Mouse (Mus musculus): ENCODE results near the gene Gcn1l1.

DNA sequence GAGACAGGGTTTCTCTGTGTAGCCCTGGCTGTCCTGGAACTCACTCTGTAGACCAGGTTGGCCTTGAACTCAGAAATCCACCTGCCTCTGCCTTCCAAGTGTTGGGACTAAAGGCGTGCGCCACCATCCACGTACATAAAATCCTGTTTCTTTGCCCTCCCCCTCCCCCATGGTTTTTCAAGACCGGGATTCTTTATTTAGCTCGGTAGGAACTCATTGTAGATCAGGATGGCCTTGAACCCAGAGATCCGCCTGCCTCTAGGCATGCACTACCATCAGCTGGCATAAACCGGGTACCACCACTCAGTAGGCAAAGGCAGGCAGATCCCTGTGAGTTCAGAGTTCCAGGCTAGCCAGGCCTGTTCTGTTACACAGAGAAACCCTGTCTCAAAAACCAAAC lies 48.1 kb upstream of the Gcn1l1 start:
- no peak for TF ChIP-seq POLR2A (IDR thresholded peaks at IDR 0.05; ENCODE audit: borderline replicate concordance, insufficient read depth, low read length)
- no peak for TF ChIP-seq CTCF (IDR thresholded peaks at IDR 0.05; ENCODE audit: borderline replicate concordance, insufficient read depth, low read depth, low read length)
